Mouse (Mus musculus): ENCODE measurements around the gene Zfhx3.

The Zfhx3 gene

DNA sequence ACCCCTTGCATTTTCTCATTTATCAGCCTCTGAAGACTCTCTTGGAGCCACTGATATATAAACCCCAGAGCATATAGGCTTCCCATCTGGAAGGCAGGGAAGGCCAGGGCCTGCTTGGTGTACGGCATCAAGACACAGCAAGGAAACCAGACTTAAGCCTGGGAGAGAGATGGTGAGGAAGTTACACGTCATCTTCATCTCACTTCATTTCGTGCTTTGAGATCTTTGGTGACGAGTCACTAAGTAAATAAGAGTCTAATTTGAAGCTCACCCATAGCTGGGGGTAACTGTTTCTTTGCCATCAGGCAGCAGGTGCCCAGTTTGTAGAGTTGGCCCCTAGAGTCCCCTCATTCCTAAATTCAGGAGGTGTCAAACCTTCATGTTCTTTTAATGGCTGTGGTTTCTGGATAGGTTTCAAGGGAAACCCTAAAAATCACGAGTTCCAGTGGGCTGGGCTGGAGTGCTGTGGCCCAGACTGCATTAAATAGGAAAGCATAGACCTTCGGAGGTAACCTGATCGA, 773.9 kb downstream of the Zfhx3 start:
- in situ Hi-C loops (cut with MboI) = no loop called here

DNA sequence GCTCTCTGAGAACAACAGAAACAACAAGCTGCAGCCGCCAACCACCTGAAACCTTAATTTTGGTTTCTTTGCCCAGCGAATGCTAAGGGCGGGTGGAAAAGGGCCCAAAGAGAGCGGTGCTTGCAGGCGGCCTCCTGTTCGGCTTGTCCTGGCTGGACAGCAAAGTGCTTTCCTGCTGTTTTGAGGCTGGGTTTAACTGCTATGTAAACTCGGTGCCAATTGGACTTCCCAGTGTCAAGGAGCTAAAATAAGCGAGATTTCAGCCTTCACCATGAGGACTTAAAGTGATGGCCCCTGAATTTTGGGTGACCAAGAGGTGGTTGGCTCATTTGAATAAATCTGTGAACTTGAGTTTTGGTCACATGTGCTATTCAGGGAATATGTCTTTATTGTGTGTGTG, 775.1 kb downstream of the Zfhx3 start:
- in situ Hi-C loops (cut with MboI) = no loop called here

DNA sequence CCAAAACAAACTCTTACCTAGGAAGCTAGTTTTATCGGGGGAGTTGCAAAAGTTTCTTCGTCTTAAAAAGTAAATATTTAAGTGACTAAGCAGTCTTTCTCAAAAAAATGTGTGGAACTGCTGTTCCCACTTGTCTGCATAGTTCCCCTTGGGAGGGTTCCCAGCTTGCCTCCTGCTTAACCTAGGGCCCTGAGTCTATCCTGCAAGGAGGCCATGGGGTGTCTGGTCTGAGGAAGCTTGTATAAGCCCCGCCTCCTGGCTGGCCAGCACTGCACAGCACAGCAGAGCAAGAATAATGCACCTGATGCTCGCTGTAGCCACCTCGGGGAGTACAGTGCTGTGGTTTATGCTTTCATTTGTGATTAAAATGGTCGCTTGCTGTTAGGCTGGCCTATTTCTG, 775.6 kb downstream of the Zfhx3 start:
- in situ Hi-C loops (cut with MboI) = no loop called here

DNA sequence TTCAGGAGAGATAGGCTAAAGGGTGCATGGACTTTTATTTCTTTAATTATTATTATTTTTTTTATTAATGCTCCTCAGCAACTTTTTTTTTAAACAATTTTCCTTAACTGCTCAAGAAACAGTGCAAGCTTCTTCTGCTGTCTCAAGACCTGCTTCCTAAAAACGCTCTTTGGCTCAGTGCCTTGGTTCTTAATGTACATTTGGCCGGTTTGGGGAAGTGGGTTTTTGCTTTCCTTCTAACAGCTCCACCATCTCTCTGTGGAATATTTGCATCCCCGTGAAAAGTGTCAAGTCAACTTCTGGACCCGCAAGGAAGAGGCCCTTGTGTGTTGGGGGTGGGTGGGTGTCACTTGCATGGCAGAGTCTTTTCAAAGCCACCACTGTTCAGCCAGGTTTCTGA, 778.4 kb downstream of the Zfhx3 start:
- in situ Hi-C loops (cut with MboI) = no loop called here

DNA sequence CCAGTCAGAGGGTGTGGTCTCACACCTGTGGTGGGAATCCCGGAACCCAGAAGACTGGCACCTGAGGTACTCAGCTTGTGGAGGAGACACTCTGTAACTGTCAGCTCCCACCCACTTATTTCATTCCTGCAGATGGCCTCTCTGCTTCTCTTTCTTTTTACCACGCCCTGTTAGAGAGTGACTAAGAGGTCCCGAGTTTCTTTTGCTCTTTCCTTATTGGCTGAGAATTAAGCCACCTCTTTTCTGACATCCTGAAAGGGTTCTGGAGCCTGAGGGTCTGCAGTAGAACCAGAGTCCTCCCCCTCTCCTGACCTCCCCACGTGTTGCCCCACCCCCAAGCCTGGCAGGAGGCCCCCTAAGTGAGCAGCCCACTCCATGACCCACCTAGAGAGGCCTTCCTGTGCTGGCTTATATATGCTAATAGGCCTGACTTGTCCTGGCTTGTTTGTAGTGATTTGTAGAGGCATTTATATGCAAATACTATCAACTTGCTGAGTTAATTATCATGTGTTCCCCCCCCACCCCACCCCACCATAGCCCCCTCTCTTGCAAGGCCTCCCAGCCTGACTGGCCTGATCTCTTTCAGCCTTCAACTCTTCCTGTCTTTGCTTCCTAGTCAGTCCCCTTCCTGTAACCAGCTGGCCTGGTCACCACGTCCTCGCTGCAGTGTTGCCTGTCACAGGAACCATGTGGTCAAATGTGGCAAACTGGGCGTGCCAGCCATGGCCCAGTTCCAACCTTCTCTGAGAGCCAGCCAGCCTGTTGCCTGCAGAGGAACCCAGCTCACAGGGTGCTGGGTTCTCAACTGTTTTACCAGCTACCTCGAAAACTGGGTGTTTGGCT, 780.4 kb downstream of the Zfhx3 start:
- in situ Hi-C loops (cut with MboI) = no loop called here

DNA sequence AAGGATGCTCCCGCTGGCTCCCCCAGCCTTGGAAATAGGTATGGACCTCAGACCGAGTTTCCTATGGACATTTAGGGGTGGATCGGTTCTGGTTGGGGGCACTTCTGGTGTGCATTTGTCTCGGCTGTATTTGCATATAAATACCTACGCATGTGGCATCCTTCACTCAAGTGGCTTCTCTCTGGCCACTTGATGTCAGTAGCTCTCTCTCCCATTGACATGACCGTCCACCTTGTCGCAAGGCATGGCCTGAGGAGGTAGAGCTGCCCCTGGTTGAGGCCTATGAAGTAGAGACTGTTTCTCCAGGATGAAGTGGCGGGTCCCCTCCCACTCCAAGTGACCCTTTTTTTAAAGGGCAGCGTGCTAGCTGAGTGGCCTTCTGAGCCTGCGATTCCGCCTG, 781.2 kb downstream of the Zfhx3 start:
- in situ Hi-C loops (cut with MboI) = no loop called here

DNA sequence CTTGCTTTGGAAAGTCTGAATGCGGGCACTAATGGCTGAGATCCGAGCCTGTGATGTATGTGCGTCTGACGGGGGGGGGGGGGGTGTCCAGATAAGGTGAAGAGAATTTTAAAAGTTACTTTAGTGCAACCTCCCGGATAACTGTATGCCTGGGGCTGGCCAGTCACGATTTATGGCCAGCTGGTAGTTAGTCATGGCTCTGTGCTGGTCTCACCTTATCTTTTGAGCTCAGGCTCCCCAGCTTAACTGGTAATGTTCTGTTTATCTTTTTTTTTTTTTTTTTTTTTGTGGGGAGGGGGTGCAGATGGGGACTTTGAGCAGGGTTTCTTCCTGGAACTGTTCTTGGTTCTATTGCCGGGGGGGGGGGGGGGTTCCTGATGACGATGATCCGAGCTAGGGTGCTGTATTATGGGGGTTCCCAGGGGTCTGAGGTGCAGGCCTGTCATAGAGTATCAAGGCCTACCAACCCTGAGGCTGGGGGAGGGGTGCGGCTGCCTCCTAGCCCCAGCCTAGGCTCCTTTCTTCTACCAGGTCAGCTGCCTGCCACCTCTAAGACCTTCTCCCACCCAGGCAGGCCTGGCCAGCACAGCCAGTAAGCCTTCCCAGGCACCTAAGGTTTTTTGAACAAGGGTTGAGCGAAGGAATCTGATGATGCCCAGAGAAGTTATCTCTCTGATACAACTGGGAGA, 782.5 kb downstream of the Zfhx3 start:
- in situ Hi-C loops (cut with MboI) = no loop called here

DNA sequence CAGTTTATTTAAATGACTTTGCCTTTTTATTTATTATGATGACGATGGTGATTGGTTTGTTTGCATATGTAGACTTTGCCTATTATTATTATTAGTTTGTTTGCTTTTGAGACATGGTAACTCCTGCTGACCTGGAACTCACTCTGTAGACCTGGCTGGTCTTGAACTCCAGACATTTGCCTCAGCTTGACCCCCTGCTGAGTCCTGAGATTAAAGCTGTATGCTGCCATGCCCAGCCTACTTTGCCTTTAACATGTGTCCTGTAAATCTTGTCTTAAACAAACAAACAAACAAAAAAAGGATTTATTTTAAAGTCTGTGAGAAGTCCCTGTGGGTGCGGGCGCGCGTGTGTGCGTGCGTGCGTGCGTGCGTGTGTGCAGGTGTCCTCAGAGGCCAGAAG, 783.2 kb downstream of the Zfhx3 start:
- in situ Hi-C loops (cut with MboI) = no loop called here

DNA sequence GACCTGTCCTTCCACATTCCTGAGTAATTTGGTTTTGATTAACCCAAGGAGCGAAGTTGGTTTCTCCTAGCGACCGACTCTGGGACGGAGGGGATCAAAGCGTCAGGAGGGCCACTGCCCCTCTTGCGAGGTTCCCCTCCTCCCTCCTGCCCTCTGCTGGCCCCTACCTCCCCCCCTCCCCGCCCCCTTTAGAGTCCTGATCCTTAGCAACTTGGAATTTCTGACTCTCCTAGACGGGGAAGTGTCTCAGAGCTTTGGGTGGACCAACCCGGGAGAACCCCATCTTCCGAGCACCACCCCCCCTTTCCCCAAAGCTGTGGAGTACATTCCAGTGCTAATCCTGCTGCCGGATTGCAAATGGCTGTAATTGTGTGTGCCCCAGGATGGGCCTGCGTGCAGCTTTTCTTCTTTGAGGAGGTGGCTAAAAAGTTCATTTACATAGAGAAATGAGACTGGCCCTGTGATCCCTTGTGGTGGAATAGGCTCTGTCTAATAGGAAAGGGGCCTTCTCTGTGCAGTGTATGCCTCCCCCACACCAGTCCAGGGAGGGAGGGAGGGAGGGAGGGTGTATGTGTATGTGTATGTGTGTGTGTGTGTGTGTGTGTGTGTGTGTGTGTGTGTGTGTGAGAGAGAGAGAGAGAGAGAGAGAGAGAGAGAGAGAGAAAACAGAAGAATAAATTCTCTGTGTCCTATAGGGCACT, 784.2 kb downstream of the Zfhx3 start:
- in situ Hi-C loops (cut with MboI) = no loop called here

DNA sequence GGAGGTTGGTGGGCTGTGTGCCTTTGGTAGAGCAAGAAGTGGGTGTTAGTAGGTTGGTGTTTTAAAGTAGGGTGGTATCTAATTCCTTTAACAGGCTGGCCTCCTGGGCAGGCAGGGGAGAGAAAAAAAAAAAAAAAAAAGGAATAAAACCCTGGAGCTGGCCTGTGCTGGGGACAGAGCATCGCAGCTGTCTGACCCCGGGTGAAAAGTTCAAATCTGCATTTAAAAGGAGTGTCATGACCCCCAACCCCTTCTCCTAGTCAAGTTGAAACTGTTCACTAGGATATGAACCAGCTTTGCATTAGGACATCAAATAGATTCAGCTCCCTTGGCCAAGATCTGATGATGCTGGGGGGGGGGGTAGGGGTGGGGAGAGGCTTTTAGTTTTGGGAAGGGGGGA, 786.7 kb downstream of the Zfhx3 start:
- in situ Hi-C loops (cut with MboI) = no loop called here

DNA sequence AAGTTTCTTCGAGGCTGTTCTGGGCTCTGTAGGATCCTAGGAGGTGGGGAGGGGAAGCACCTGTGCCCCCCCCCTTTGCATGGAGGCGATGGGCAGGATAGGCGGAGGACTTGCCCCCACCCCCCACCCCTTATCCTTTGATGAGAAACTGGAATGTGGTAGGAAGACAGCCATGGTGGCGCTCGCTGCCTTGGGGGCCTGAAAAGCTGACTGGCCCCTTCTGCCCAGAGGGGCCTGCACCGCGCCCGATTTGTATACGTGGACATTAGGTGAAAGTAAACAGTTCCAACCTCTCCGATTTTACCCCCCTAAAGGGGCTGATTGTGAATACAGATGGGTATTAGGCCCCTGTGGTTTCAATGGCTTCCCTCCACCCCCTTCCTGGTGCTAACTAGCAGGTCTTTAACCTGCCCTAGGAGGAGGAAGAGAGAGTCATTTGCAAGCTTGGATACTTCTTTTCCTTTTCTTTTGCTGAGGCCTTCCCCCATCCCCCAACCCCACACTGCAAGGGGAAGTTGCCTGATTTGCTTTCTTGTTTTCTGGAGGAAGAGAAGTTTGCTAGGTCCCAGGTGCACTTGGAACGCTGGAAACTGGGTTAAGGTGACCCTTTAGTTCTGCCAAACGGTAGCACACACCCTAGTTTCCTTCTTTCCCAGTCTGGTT, 787.4 kb downstream of the Zfhx3 start:
- in situ Hi-C loops (cut with MboI) = no loop called here

DNA sequence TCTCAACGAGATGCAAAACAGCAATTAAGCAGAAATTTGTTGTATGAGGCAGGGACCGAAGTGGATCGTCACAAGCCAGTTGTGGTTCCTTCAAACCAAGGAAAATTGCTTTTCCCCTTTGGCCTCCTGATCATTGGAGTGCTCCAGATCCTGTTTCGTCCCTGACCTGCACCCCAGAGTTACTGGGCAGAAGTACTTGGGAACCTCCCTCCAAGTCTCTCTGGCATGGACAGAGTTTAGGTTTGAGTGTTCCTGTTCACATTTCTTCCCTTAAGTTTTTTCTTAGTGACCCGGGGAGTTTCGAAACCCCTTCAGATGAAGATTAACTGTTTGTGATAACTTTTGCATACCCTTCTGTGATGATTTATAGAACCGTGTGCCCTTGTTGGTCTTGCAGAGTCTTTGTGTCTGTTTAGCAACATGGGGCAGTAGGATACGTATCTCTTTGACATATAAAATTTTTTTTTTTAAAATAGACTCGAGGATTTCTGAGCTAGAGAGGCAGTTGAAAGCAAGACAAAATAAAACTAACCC, 788.5 kb downstream of the Zfhx3 start:
- in situ Hi-C loops (cut with MboI) = no loop called here

DNA sequence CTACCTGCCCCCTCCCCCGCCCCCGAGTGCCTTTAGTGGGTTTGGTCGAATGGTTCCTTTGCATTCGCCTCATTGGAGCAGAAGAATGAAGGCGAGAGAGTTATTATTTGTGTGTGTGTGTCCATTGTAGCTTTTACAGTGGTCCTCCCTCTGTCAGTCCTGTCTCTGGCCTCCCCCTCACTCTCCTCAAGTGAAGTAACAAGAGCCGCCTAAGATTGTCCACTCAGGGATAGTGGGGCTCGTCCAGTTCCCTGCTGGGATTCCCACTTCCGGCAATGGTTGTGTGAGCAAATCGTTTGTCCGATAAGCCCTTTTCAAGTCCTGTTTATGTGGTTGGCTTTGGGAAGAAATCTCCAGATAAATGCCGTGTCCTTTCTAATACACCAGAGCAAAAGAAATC, 790.1 kb downstream of the Zfhx3 start:
- in situ Hi-C loops (cut with MboI) = no loop called here

DNA sequence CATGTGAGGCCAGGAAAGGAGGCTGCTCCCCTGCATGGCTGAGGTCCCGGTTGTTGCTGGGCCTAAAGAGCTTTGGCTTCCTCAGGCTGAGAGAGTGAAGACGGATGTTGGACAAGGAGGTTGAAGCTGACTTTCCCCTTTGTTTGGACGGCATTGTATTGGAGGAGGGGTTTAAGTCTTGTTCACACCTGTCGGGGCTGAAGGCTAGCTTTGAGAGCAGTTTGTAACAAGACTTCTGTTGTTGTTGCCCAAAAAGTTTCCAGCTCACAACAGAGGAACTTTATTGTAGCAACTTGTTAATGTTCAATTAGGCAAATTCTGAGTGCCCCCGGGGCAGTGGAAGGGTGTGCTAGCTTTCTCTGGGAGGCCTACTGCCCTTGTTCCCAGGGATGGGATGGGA, 790.9 kb downstream of the Zfhx3 start:
- in situ Hi-C loops (cut with MboI) = no loop called here

DNA sequence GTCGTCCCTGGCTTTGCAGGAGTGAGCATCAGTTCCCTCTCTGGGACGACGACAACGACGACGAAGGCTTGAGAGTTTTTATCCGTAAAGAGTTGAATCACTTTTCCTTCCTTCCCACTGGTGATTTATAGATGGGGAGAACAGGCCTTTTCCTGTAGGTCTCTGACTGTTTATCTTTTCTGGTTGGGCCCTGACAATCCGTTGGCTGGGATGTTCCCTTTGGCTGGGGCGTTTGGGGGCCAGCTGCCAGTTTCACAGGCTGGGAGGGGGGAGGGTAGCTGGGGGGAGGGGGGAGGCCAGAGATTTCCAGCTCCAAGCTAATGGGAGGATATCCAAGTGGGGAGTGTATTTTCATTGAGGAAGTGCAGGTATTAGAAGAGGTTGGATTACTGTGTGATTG, 794.0 kb downstream of the Zfhx3 start:
- in situ Hi-C loops (cut with MboI) = no loop called here

DNA sequence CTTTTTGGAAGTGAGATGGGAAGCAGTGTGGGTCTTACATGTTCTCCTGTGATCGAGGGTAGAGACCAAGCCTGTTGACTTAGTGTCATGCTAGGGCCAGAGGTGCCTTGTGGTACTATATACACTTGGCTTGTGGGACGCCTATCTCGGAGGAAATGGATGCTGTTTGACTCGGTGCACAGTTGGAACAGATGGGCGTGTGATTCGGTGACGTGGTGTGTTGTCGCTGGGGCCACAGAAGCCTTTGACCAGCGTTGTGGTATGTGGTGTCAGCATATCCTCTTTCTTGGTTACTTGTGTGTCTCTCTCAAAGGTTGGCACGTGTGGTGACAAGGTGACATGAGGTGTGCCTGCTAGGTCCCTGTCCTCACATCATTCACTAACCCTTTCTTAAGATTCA, 795.7 kb downstream of the Zfhx3 start:
- in situ Hi-C loops (cut with MboI) = no loop called here

DNA sequence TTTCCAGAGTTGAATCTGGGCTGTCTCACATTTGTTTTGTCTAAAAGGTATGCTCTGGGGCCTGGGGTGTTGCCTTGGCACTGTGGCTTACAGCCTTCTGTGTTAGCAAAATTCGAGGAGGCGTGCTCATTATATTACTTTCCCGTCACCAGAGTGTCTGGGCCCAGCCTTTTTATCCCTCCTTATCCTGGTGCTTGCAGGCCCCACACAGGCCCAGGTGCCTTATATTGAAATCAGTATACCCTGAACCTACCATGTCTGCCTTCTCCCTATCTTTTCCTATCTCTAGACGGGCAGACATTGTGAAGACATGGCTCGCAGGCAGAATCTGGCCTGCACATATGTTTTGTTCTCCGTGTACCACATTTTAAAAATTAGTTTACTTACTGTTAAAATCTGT, 797.1 kb downstream of the Zfhx3 start:
- in situ Hi-C loops (cut with MboI) = no loop called here

DNA sequence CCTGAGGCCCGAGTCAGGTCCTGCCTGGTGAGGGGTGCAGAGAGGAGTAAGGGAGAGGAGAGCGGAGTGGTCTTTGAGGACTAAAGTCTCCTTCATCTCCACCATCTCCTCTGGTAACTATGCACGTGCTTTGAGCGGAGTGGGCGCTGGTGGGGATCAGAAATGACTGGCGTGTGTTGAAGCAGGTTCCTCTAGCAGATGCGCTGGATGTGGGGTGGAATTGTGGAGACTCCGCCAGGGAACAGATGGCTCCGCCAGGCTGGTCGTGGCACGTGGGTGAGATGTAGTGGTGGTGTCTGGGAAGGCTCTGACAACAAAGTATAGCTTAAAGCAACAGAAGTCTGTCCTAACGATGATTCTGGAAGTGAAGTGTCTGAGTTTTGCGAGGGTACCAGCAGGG, 798.0 kb downstream of the Zfhx3 start:
- in situ Hi-C loops (cut with MboI) = no loop called here

DNA sequence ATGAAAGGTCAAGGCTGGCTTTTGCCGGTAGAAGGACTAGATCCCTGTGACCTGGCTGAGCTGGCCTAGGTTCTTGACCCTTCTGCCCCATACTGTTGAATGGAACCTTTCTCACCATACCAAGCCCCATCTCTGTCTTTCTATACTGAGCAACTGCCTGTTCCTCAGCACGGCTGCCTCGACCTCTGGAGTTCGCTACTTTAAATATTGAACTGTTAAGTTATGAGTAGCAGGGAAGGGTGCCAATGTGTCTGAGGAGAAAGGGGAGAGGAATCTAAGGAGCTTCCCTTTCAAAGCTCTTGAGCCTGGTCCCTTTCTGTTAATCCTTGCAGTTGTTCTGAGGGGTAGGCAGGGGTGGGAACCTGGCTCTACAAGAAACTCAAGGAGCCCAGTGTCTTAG, 799.2 kb downstream of the Zfhx3 start:
- in situ Hi-C loops (cut with MboI) = no loop called here

DNA sequence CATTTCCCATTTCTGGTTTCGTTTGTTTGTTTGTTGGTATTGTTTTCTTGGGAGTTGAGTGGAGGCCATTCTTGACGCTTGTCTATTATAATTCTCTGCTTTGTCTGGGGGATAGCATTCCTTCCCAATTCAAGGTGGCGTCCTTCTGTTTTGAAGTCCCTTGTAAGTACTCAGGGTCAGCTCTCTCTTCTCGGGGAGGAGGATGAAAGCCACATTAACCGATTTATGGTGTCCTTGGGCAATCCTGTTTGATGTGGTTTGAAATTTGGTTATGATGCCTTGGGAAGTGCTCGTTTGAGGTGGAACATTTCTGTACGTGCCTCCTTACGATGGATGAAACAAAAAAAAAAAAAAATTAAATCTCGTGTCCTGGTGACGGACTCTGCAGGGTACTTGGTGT, 800.0 kb downstream of the Zfhx3 start:
- in situ Hi-C loops (cut with MboI) = no loop called here

DNA sequence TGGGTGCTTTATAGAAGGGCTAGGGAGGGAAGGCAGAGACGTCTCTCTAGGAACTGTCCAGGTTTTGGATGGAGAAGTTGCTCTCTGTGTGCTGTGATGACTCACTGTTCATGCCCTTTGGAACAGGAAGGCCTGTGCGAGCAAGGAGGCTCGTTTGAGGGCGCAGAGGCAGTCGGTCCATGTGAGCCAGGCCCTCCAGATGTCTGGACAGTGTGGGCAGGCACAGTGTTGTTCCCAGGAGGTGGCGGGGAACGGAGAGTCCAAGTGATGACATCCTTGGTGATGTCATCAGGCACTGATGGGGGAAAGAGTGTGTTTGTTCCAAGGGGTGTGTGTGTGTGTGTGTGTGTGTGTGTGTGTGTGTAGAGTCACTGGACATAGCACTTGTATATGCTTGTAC, 800.8 kb downstream of the Zfhx3 start:
- in situ Hi-C loops (cut with MboI) = no loop called here

DNA sequence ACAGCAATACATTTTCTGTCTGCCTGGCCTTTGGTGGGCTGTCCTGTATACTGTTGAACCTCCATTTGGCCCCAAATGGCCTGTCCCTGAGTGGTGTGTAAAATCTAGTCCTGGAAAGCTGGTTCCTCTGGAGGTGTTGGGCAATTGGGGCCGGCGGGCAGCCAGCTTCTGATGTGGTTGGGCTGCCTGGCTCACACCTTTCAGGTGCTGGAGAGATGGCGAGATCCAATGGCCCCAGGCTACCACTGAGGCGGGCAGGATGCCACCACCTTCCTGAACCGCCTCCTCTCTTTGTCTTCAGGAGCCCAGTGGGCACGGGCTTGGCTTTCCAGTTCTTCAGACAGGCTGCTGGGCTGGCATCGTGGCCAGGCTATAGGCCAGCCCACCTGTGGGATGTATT, 803.1 kb downstream of the Zfhx3 start:
- in situ Hi-C loops (cut with MboI) = no loop called here
